Mouse (Mus musculus) C2C12 (cell line): Measurements from ENCODE around the gene Elf1. TPM values are rescaled to one million over a fixed set of nuclear protein-coding genes. Genes with fewer than 3 reads are reported as not detected.

Experiments used
- H3K27me3 ChIP-seq: one replicate; pipeline ENCODE4 v1.6.1; 2011; ENCODE audit not compliant: control insufficient read depth, insufficient read depth, insufficient read length
- H3K36me3 ChIP-seq: one replicate; pipeline ENCODE4 v1.6.1; 2011; ENCODE audit not compliant: control insufficient read depth, insufficient read depth
- H3K4me3 ChIP-seq: one replicate; pipeline ENCODE4 v1.5.1; 2011; ENCODE audit warnings: mild to moderate bottlenecking, control low read depth; ENCODE audit not compliant: poor library complexity, insufficient read depth, severe bottlenecking
- H3K79me2 ChIP-seq: one replicate; pipeline ENCODE4 v1.6.1; 2011; ENCODE audit not compliant: control insufficient read depth, insufficient read depth
- H3K79me3 ChIP-seq: one replicate; pipeline ENCODE4 v1.6.1; 2011; ENCODE audit warnings: low read depth, control low read depth
- H3ac ChIP-seq: one replicate; pipeline ENCODE3; 2011; ENCODE audit warnings: low read depth; ENCODE audit not compliant: control insufficient read depth, insufficient read length
- CEBPB ChIP-seq: IDR thresholded peaks from one replicate; pipeline ENCODE4 v1.6.1; 2011; ENCODE audit warnings: low read depth, mild to moderate bottlenecking, control low read depth, moderate library complexity
- CTCF ChIP-seq: IDR thresholded peaks from one replicate; pipeline ENCODE4 v1.5.1; 2011; ENCODE audit not compliant: control insufficient read depth, insufficient read depth, insufficient read length
- FOSL1 ChIP-seq: IDR thresholded peaks from one replicate; pipeline ENCODE4 v1.8.0; 2011; ENCODE audit warnings: mild to moderate bottlenecking, low read length; ENCODE audit not compliant: poor library complexity, insufficient read depth, severe bottlenecking
- MAX ChIP-seq: IDR thresholded peaks from one replicate; pipeline ENCODE4 v1.6.1; 2011; ENCODE audit warnings: mild to moderate bottlenecking, control low read depth
- MYOD1 ChIP-seq: IDR thresholded peaks from one replicate; pipeline ENCODE4 v1.6.1; 2011; ENCODE audit warnings: low read depth; ENCODE audit not compliant: control insufficient read depth, insufficient read length
- MYOG ChIP-seq: IDR thresholded peaks from one replicate; pipeline ENCODE4 v1.6.1; 2011; ENCODE audit not compliant: control insufficient read depth, insufficient read length; ENCODE audit errors: extremely low read depth
- USF1 ChIP-seq: IDR thresholded peaks from one replicate; pipeline ENCODE4 v1.6.1; 2011; ENCODE audit warnings: low read depth, mild to moderate bottlenecking, control low read depth, moderate library complexity
- polyA plus RNA-seq: library from polyadenylated mRNA; unstranded; fragments of >200 nt; fragmentation: generic; extraction: Trizol; gene quantifications from one replicate; pipeline ENCODE4 v1.2.1, GENCODE M21; 2012; ENCODE audit warnings: missing spikeins

The Elf1 gene
- polyA plus RNA-seq, 1 experiment: 3.4 TPM

DNA sequence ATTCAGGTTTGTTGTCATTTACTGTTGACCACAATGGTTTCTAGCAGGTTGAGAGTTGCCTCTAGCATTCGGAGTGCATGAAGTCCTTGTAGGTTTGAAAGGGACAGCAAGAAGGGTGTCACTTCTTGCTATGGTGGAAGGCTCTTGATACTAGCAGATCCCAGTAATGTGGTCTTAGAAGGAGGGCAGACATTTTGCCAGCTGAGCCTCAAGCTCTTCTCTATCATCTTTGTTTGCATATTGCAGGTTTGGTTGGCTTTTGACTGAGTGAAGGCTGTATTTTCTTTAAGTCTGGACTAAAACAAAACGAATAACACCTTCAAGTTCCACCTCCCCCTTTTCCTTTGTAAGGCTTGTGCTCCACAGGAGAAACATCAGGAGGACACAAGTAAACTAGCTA lies 35.8 kb downstream of the Elf1 start:
- H3K4me3 ChIP-seq: no peak overlapping the region
- peaks cover 3% of the 10 kb centered on the region for H3K79me3 ChIP-seq
- TF ChIP-seq USF1 (no peak), CTCF (no peak), CEBPB (no peak), FOSL1 (no peak), MYOG (no peak), MAX (no peak), MYOD1 (no peak)
- no peaks in the 10 kb centered on the region for H3K36me3 ChIP-seq
- H3K27me3 ChIP-seq: no peaks in the 10 kb centered on the region
- no peak overlapping the region for H3ac ChIP-seq
- peaks cover 55% of the 10 kb centered on the region for H3K79me2 ChIP-seq

- Histone ChIP-seq H3ac (no peak overlapping the region), H3K27me3 (no peaks in the 10 kb centered on the region)
These were observed 36.3 kb downstream of the Elf1 start for GRCm38 (mm10) chr14:79517185-79517740.

DNA sequence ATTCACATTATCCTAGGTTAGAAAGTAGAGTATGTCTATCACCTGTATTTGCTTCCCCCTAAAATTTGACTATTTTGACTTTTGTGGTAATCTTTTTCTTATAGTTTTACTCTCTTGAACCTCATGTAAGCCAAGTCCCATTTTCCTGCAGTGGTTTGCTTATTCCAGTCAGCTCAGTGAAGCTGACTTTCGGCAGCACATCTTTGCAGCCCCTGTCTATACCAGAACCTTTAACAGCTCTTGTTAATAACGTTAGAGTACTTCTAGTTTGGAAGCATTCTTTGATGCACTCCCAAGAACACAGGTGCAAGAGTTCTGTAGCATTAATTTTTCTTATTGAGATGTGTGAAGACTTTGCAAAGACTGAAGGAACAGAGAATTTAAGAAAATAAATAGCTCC lies 37.1 kb downstream of the Elf1 start:
- H3K27me3 ChIP-seq: no peaks in the 10 kb centered on the region
- no peak for TF ChIP-seq MYOG
- no peak for TF ChIP-seq USF1
- TF ChIP-seq MYOD1: no peak
- TF ChIP-seq CTCF: no peak
- no peak for TF ChIP-seq FOSL1
- no peak for TF ChIP-seq CEBPB
- no peak for TF ChIP-seq MAX
- H3K4me3 ChIP-seq: no peak overlapping the region
- no peak overlapping the region for H3ac ChIP-seq
- H3K79me2 ChIP-seq: peaks cover 69% of the 10 kb centered on the region
- no peaks in the 10 kb centered on the region for H3K36me3 ChIP-seq
- H3K79me3 ChIP-seq: peaks cover 8% of the 10 kb centered on the region

More at GRCm38 (mm10) chr14:79517185-79517740, 36.3 kb downstream of the Elf1 start:
- TF ChIP-seq USF1: no peak
- no peak for TF ChIP-seq CTCF
- no peak for TF ChIP-seq FOSL1
- TF ChIP-seq CEBPB: no peak
- TF ChIP-seq MYOD1: no peak
- no peak for TF ChIP-seq MYOG
- TF ChIP-seq MAX: no peak
- H3K36me3 ChIP-seq: no peaks in the 10 kb centered on the region
- no peak overlapping the region for H3K4me3 ChIP-seq
- H3K79me3 ChIP-seq: peaks cover 5% of the 10 kb centered on the region
- peaks cover 60% of the 10 kb centered on the region for H3K79me2 ChIP-seq

- Histone ChIP-seq H3ac (no peak overlapping the region), H3K79me3 (peaks cover 8% of the 10 kb centered on the region), H3K36me3 (no peaks in the 10 kb centered on the region), H3K27me3 (no peaks in the 10 kb centered on the region), H3K4me3 (no peak overlapping the region), H3K79me2 (peaks cover 74% of the 10 kb centered on the region)
- TF ChIP-seq USF1: no peak
- TF ChIP-seq CTCF: no peak
- TF ChIP-seq MYOG: no peak
- TF ChIP-seq MYOD1: no peak
- no peak for TF ChIP-seq MAX
- TF ChIP-seq CEBPB: no peak
- no peak for TF ChIP-seq FOSL1
These were observed 38.0 kb downstream of the Elf1 start for GRCm38 (mm10) chr14:79518761-79519662.

DNA sequence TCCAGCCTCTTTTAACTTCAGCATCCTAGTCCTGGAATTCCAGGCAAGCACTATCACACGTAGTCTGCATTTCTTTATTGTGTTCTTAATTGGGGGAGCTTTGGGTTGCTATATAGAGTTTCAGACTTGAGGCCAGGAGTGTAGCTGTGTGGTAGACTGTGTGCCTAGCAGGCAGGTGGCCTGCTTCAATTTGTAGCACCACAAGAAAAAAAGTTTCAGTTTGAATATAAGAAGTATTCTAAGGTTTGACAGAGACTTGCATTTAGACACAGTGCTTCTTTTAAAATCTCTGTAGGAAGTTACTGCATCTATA lies 38.6 kb downstream of the Elf1 start:
- Histone ChIP-seq H3K79me2 (peaks cover 74% of the 10 kb centered on the region), H3K36me3 (no peaks in the 10 kb centered on the region), H3ac (no peak overlapping the region), H3K4me3 (no peak overlapping the region), H3K79me3 (peaks cover 8% of the 10 kb centered on the region), H3K27me3 (no peaks in the 10 kb centered on the region)
- no peak for TF ChIP-seq MYOG
- TF ChIP-seq CEBPB: no peak
- no peak for TF ChIP-seq MAX
- no peak for TF ChIP-seq MYOD1
- TF ChIP-seq CTCF: no peak
- no peak for TF ChIP-seq FOSL1
- no peak for TF ChIP-seq USF1

DNA sequence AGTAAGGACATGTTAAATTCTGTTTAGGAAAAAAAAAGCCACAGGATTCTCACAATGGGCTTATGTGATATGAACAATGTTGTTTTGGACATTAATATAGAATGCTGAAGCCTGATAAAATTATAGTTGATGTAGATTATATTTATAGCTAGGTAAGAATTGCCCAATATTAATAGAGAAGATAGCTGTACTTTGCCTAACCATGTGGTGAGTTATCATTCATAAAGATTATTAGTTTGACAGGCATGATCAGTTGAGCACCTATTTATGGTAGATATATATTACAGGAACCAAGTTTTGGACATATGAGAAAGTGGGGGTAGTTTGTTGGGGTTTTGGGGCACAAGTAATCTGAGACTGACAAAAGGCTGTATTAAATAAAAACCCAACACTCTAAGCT lies 39.6 kb downstream of the Elf1 start:
- Histone ChIP-seq H3K36me3 (no peaks in the 10 kb centered on the region), H3K4me3 (no peak overlapping the region), H3ac (no peak overlapping the region), H3K79me3 (peaks cover 8% of the 10 kb centered on the region), H3K79me2 (peaks cover 72% of the 10 kb centered on the region), H3K27me3 (no peaks in the 10 kb centered on the region)
- TF ChIP-seq CEBPB: no peak
- no peak for TF ChIP-seq MYOG
- no peak for TF ChIP-seq CTCF
- TF ChIP-seq USF1: no peak
- no peak for TF ChIP-seq FOSL1
- no peak for TF ChIP-seq MYOD1
- TF ChIP-seq MAX: no peak
